Mouse (Mus musculus): Measurements from ENCODE around the gene Pde4d.

GRCm38 (mm10) chr13:109277792-109278191, 828.0 kb downstream of the Pde4d start:
- TF ChIP-seq CTCF (IDR thresholded peaks at IDR 0.05; ENCODE audit: insufficient read depth, low read depth, low read length) (no peak), POLR2A (IDR thresholded peaks at IDR 0.05; ENCODE audit: insufficient read depth, low read depth, low read length) (no peak)
